Mouse (Mus musculus): ENCODE measurements around the gene Mypop.

Gene Mypop

GRCm38 (mm10) chr7:19017909-19018308 is 26.9 kb downstream of the Mypop start:
- no peak for DNase-seq (ENCODE audit: low spot score)

- DNase-seq (ENCODE audit: low spot score) = no peak
Measured at GRCm38 (mm10) chr7:19021048-19021447, 30.0 kb downstream of the Mypop start.

DNA sequence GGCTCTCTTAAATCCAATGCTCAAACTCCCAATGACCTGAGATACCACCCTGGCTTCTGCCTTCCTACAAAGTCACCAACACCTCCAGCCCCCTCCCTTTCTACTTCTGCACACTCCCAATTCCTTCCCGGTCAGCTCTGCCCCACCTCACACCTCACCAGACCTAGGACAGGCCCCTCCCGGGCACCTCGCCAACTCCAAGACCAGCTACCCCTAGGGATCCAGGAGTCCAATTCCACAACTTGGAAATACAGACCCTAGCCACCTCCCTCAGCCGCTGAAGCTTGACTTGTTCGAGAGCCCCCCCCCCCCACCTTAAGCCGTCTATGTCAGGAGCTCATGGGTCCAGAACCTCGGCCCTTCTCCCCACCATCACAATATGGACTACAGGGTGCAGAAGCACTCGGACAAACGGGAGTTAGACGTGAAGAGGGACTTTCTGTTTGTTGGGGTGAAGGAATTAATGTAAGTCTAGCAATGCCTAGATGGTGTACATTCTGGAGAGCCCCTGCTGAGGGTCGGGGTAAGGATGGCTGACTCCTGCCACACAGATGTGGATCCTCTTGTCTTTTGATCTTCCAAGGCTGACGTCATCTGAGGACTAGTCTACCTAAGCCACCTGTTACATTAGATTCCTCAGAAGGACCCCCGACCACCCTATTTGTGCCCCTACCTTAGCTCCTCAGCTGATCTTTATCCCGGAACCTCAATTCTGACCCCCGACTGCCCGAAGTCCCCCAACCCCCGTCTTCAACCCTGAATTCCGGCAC is 31.3 kb downstream of the Mypop start:
- no peak for DNase-seq (ENCODE audit: low spot score)

DNA sequence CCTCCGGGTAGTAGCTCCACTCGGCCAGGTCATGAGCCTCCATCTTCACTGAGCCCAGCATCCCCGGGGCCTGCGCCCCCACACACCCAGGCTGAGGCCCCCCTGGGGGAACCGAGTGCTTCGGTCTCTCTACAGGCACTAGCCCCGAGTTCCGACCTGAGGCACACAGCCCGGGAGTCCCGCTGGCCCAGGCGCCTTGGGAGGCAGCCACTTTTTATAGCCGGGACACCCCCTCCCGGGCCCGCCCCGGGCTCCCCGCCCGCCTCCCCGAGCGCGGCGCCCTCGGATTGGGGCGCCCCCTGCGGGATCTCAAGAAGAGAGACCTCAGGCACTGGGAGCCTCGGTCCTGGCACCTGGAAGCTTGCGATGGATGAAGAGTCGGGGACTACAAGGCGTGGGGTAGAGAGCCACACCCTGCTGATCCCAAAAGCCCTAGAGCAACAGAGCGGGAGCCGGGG is 32.3 kb downstream of the Mypop start, which contains the start of gene Foxa3:
Gene Foxa3 (minus strand): TSS at position 182 of the 458 bp plus-strand sequence.
- DNase-seq (ENCODE audit: low spot score) = no peak

- DNase-seq (ENCODE audit: low spot score) = peak; percentile 96
Measured at GRCm38 (mm10) chr7:19024096-19024506, 33.1 kb downstream of the Mypop start, which contains the start of gene Sympk. TSS of gene Sympk (plus strand) at chr7:19024377.

DNA sequence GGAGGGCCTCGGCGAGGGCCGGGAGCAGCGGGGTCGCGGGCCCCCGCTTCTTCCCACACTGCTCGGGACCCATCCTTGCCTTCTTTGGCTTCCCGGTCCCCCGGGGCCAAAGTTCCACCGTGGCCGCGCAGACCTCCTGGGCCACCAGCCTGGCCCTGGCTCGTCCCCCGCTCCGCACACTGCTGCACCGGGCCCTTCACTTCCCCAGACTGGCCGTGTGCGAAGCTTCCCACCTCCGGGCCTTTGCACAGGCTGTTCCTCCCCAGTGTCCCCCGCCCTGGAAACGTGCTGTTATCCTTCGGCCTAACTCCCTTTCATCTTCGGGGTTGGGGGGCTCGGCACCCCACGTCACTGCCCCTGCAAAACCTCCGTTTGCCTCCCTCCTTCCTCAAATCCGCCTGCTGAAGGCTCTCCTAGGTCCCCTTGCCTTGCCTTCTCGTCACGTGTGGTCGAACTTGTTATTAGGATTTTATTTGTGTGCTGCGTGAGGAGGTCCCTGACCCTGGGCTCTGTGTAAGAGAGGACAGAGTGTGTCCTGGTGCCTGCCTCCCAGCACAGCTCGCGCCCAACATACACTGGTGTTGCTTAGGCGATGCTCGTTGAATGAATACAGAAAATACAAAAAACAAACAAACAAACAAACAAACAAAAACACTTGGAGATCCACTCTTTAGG is 33.7 kb downstream of the Mypop start:
- DNase-seq (ENCODE audit: low spot score) = peak; percentile 64

GRCm38 (mm10) chr7:19028067-19028466 is 37.0 kb downstream of the Mypop start:
- no peak for DNase-seq (ENCODE audit: low spot score)

GRCm38 (mm10) chr7:19029084-19029653 is 38.1 kb downstream of the Mypop start:
- DNase-seq (ENCODE audit: low spot score) = peak; percentile 73

DNA sequence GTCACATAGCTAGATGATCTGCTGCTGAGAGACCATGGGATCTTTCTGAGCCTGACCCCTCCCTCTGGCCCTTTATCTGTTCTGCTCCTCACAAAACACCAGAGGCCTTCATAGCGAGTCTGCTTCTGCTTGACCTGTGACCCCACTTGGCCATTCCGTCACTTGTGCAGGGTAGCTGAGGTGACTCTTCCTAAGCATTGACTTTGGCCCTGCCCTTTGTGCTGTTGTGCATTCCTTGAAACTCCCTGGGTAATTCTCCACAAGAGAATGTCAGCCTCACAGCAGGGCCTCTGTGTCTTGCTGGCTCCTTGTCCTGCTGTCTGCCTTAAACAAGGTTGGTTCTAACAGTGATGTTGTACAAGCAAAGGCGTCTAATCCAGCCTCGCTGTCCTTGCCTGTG is 40.6 kb downstream of the Mypop start:
- peak; percentile 48 for DNase-seq (ENCODE audit: low spot score)

GRCm38 (mm10) chr7:19044616-19045015 is 53.6 kb downstream of the Mypop start:
- DNase-seq (ENCODE audit: low spot score) = no peak

- no peak for DNase-seq (ENCODE audit: low spot score)
Measured at GRCm38 (mm10) chr7:19046286-19047069, 55.4 kb downstream of the Mypop start.

- DNase-seq (ENCODE audit: low spot score) = no peak
Measured at GRCm38 (mm10) chr7:19048006-19048527, 57.0 kb downstream of the Mypop start.

DNA sequence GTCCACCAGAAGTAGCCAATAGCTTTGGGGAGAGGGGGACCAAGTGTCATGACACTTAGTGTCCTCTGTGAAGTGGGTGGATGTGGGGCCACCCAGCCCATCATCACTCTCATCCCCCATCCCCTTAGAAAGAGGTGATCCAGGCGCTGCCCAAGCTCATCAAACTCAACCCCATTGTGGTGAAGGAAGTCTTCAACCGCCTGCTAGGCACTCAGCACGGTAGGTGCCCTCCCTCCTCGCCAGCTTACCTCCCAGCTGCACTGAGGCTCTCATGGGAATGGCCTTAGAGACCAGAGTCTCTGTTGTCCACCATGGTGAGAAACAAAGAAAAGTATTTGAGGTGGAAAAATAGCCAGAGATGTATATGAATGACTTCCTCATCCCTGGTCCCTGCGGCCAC is 58.2 kb downstream of the Mypop start:
- no peak for DNase-seq (ENCODE audit: low spot score)

DNA sequence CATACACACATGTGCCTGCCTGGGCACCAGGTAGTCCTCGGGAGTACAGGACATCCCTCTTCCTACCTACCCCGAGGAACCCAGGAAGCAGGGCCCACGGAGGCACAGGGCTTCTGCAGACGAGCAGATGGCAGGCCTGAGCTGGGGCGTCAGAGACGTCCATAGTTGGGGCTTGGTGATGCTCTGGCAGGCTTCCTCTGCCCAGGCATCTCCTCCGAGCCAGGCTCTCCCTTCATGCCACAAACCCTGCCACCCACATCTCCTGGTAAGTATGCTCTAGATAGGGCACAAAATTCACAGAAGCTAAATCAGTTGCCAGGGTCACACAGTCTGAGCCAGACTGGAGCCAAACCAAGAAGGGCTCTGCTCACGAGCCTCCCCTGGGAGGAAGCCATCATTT is 59.1 kb downstream of the Mypop start:
- DNase-seq (ENCODE audit: low spot score) = no peak

DNA sequence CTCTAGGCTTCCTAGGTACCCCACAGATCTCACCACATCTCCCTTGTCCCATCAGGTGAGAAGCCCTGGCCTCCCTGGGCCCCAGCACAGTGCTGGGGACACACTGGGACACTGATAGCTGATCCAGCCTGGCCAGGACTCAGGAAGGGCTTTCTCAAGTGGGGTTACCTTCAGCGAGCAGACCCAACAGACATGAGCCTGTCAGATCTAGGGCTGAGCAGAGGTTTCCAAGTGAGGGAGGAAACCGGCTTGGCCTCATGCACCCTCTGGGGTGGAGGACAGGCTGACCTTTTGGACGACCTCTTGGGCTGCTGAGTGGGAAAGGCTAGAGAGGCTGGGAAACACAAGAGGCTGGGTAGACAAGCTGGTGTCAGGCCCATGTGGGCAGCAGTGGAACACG is 60.1 kb downstream of the Mypop start:
- no peak for DNase-seq (ENCODE audit: low spot score)

All from embryo, embryonic 10 days (tissue).